Mouse (Mus musculus) myocyte (in vitro differentiated cells): Measurements from ENCODE around the gene 1700012B09Rik. TPM values are rescaled to one million over a fixed set of nuclear protein-coding genes. Genes with fewer than 3 reads are reported as not detected.

ENCODE experiments used
- H3K27me3 ChIP-seq: one replicate; pipeline ENCODE4 v1.6.1; 2011; ENCODE audit not compliant: control insufficient read depth, insufficient read depth, insufficient read length
- H3K36me3 ChIP-seq: one replicate; pipeline ENCODE4 v1.6.1; 2011; ENCODE audit not compliant: control insufficient read depth, insufficient read depth
- H3K4me2 ChIP-seq: one replicate; pipeline ENCODE4 v1.6.1; 2011; ENCODE audit warnings: low read depth, control low read depth
- H3K4me3 ChIP-seq: one replicate; pipeline ENCODE4 v1.5.1; 2011; ENCODE audit warnings: mild to moderate bottlenecking, control low read depth, moderate library complexity
- H3K79me2 ChIP-seq: one replicate; pipeline ENCODE4 v1.6.1; 2011; ENCODE audit not compliant: control insufficient read depth, insufficient read depth
- H3ac ChIP-seq: one replicate; pipeline ENCODE4 v1.6.1; 2011; ENCODE audit not compliant: control insufficient read depth, insufficient read length
- CEBPB ChIP-seq: IDR thresholded peaks from 2 replicates; pipeline ENCODE4 v1.6.1; 2011; ENCODE audit warnings: mild to moderate bottlenecking, moderate library complexity; ENCODE audit not compliant: poor library complexity, insufficient read depth, severe bottlenecking
- E2F4 ChIP-seq: IDR thresholded peaks from one replicate; pipeline ENCODE4 v1.6.1; 2011; ENCODE audit warnings: mild to moderate bottlenecking, control low read depth, moderate library complexity; ENCODE audit not compliant: insufficient read depth
- MAX ChIP-seq: IDR thresholded peaks from one replicate; pipeline ENCODE4 v1.6.1; 2011; ENCODE audit warnings: low read depth, mild to moderate bottlenecking, control low read depth
- MYOD1 ChIP-seq, 3 experiments: IDR thresholded peaks; one replicate each; pipeline ENCODE4 v1.6.1; 2011; ENCODE audit warnings: control low read depth in 2 of 3, low read depth in 2 of 3, mild to moderate bottlenecking in 2 of 3, moderate library complexity in 1 of 3; ENCODE audit not compliant: insufficient read length in 2 of 3, control insufficient read depth in 1 of 3
- MYOG ChIP-seq, 3 experiments: IDR thresholded peaks; one replicate each; pipeline ENCODE4 v1.6.1; 2011; ENCODE audit warnings: control low read depth in 2 of 3, low read depth in 2 of 3, mild to moderate bottlenecking in 2 of 3; ENCODE audit not compliant: insufficient read length in 2 of 3, control insufficient read depth in 1 of 3, insufficient read depth in 1 of 3
- POLR2A ChIP-seq: IDR thresholded peaks from one replicate; pipeline ENCODE4 v1.6.1; 2011; ENCODE audit warnings: low read depth, mild to moderate bottlenecking, control low read depth, moderate library complexity; ENCODE audit not compliant: insufficient read length
- POLR2AphosphoS2 ChIP-seq: IDR thresholded peaks from one replicate; pipeline ENCODE4 v1.6.1; 2011; ENCODE audit warnings: low read depth, control low read depth; ENCODE audit not compliant: insufficient read length
- REST ChIP-seq: IDR thresholded peaks from one replicate; pipeline ENCODE4 v1.6.1; 2011; ENCODE audit warnings: mild to moderate bottlenecking, control low read depth, moderate library complexity; ENCODE audit not compliant: insufficient read depth, insufficient read length
- SRF ChIP-seq: IDR thresholded peaks from one replicate; pipeline ENCODE4 v1.6.1; 2011; ENCODE audit warnings: low read depth; ENCODE audit not compliant: control insufficient read depth, insufficient read length
- TCF12 ChIP-seq: IDR thresholded peaks from one replicate; pipeline ENCODE4 v1.6.1; 2011; ENCODE audit warnings: mild to moderate bottlenecking, control low read depth; ENCODE audit not compliant: poor library complexity, insufficient read depth, severe bottlenecking
- TCF3 ChIP-seq: IDR thresholded peaks from one replicate; pipeline ENCODE4 v1.6.1; 2011; ENCODE audit warnings: low read depth, control low read depth; ENCODE audit not compliant: insufficient read length
- USF1 ChIP-seq: IDR thresholded peaks from one replicate; pipeline ENCODE4 v1.6.1; 2011; ENCODE audit warnings: low read depth, mild to moderate bottlenecking, control low read depth, moderate library complexity
- polyA plus RNA-seq: library from polyadenylated mRNA; unstranded; fragments of >200 nt; fragmentation: generic; extraction: Trizol; gene quantifications from one replicate; pipeline ENCODE4 v1.2.1, GENCODE M21; 2012; ENCODE audit warnings: missing spikeins

1700012B09Rik gene
- polyA plus RNA-seq, 1 experiment: 0.61 TPM

- Histone ChIP-seq H3ac (no peak overlapping the region), H3K36me3 (no peaks in the 10 kb centered on the region), H3K4me2 (no peak overlapping the region), H3K79me2 (no peaks in the 10 kb centered on the region), H3K4me3 (no peak overlapping the region), H3K27me3 (no peaks in the 10 kb centered on the region)
- TF ChIP-seq USF1 (no peak), TCF12 (no peak), POLR2AphosphoS2 (no peak), E2F4 (no peak), POLR2A (no peak), MYOG (IDR thresholded peaks at IDR 0.05; ENCODE audit: control insufficient read depth in 1 of 3, insufficient read depth in 1 of 3, insufficient read length in 2 of 3, low read depth in 2 of 3) (no peak), SRF (no peak), MYOD1 (IDR thresholded peaks at IDR 0.05; ENCODE audit: control insufficient read depth in 1 of 3, insufficient read length in 2 of 3, low read depth in 2 of 3) (no peak), MAX (no peak), REST (no peak), TCF3 (no peak), CEBPB (no peak)
These were observed 31.2 kb downstream of the 1700012B09Rik start for GRCm38 (mm10) chr9:14739498-14740150.

GRCm38 (mm10) chr9:14730941-14731541 is 39.8 kb downstream of the 1700012B09Rik start:
- no peak overlapping the region for H3ac ChIP-seq
- H3K79me2 ChIP-seq: no peaks in the 10 kb centered on the region
- H3K36me3 ChIP-seq: no peaks in the 10 kb centered on the region
- H3K27me3 ChIP-seq: no peaks in the 10 kb centered on the region
- H3K4me2 ChIP-seq: no peak overlapping the region
- H3K4me3 ChIP-seq: no peak overlapping the region
- no peak for TF ChIP-seq CEBPB
- no peak for TF ChIP-seq E2F4
- TF ChIP-seq POLR2A: no peak
- no peak for TF ChIP-seq USF1
- TF ChIP-seq POLR2AphosphoS2: no peak
- no peak for TF ChIP-seq MYOG (IDR thresholded peaks at IDR 0.05; ENCODE audit: control insufficient read depth in 1 of 3, insufficient read depth in 1 of 3, insufficient read length in 2 of 3, low read depth in 2 of 3)
- no peak for TF ChIP-seq MYOD1 (IDR thresholded peaks at IDR 0.05; ENCODE audit: control insufficient read depth in 1 of 3, insufficient read length in 2 of 3, low read depth in 2 of 3)

- Histone ChIP-seq H3K79me2 (no peaks in the 10 kb centered on the region), H3K36me3 (no peaks in the 10 kb centered on the region)
- TF ChIP-seq REST: no peak
- no peak for TF ChIP-seq CEBPB
- no peak for TF ChIP-seq POLR2AphosphoS2
- TF ChIP-seq E2F4: no peak
- no peak for TF ChIP-seq POLR2A
These were observed 42.5 kb downstream of the 1700012B09Rik start for GRCm38 (mm10) chr9:14728365-14728764.

GRCm38 (mm10) chr9:14726629-14727028 is 44.2 kb downstream of the 1700012B09Rik start:
- no peak for TF ChIP-seq MYOG (IDR thresholded peaks at IDR 0.05; ENCODE audit: control insufficient read depth in 1 of 3, insufficient read depth in 1 of 3, insufficient read length in 2 of 3, low read depth in 2 of 3)
- no peak for TF ChIP-seq CEBPB
- TF ChIP-seq TCF12: no peak
- no peak for TF ChIP-seq USF1
- TF ChIP-seq POLR2AphosphoS2: no peak
- no peak for TF ChIP-seq E2F4
- TF ChIP-seq MAX: no peak
- TF ChIP-seq MYOD1 (IDR thresholded peaks at IDR 0.05; ENCODE audit: control insufficient read depth in 1 of 3, insufficient read length in 2 of 3, low read depth in 2 of 3): no peak
- no peak for TF ChIP-seq TCF3
- TF ChIP-seq POLR2A: no peak
- no peak for TF ChIP-seq REST
- no peak for TF ChIP-seq SRF
- no peaks in the 10 kb centered on the region for H3K79me2 ChIP-seq
- H3K4me2 ChIP-seq: no peak overlapping the region
- no peak overlapping the region for H3K4me3 ChIP-seq
- H3ac ChIP-seq: no peak overlapping the region
- no peaks in the 10 kb centered on the region for H3K27me3 ChIP-seq
- no peaks in the 10 kb centered on the region for H3K36me3 ChIP-seq

More at GRCm38 (mm10) chr9:14728365-14728764, 42.5 kb downstream of the 1700012B09Rik start:
- H3K4me3 ChIP-seq: no peak overlapping the region
- no peak overlapping the region for H3K4me2 ChIP-seq
- no peak overlapping the region for H3ac ChIP-seq
- H3K27me3 ChIP-seq: no peaks in the 10 kb centered on the region
